Mouse (Mus musculus) G1E (cell line): ENCODE data around the gene Cabin1. TPM values are rescaled to one million over a fixed set of nuclear protein-coding genes. Genes with fewer than 3 reads are reported as not detected.

ENCODE experiments used
- ATAC-seq: 2 replicates; pipeline ENCODE4 v1.8.0; 2016; ENCODE audit warnings: mild to moderate bottlenecking; ENCODE audit not compliant: insufficient number of reproducible peaks, poor library complexity, low FRiP score, severe bottlenecking; ENCODE audit errors: extremely low read depth
- DNase-seq: peaks from one replicate; pipeline ENCODE4 v3.0.0; 2012; ENCODE audit warnings: low spot score
- H3K27me3 ChIP-seq: 2 replicates; pipeline ENCODE4 v1.6.1; 2012; ENCODE audit warnings: mild to moderate bottlenecking, low read length, inconsistent platforms; ENCODE audit not compliant: insufficient read depth
- H3K36me3 ChIP-seq: replicated peaks from 2 replicates; pipeline ENCODE3; 2012; ENCODE audit warnings: mild to moderate bottlenecking, inconsistent platforms
- H3K4me1 ChIP-seq: 2 replicates; pipeline ENCODE4 v1.6.1; 2012; ENCODE audit warnings: low read depth, low read length, inconsistent platforms, mixed read lengths; ENCODE audit not compliant: insufficient read depth
- H3K4me3 ChIP-seq: 2 replicates; pipeline ENCODE4 v1.5.1; 2012; ENCODE audit warnings: low read depth, mild to moderate bottlenecking, inconsistent platforms, low read length, moderate library complexity, mixed read lengths
- H3K9me3 ChIP-seq: replicated peaks from 2 replicates; pipeline ENCODE4 v1.6.1; 2012; ENCODE audit warnings: inconsistent platforms
- CTCF ChIP-seq: IDR thresholded peaks from 2 replicates; pipeline ENCODE4 v1.5.1; 2012; ENCODE audit warnings: low read depth, low read length, inconsistent platforms, mixed read lengths
- GATA1 ChIP-seq: IDR thresholded peaks from 2 replicates; pipeline ENCODE4 v1.6.1; 2012; ENCODE audit warnings: borderline replicate concordance, low read length, inconsistent platforms, mixed read lengths
- POLR2AphosphoS5 ChIP-seq: IDR thresholded peaks from 2 replicates; pipeline ENCODE4 v1.6.1; 2012; ENCODE audit warnings: low read depth, low read length, inconsistent platforms; ENCODE audit not compliant: insufficient replicate concordance
- polyA plus RNA-seq: library from polyadenylated mRNA; stranded (reverse); fragments of >175 nt; gene quantifications from 2 replicates; pipeline ENCODE4 v1.2.3, GENCODE M21; 2012
- total RNA-seq, 2 experiments: library from RNA; stranded (forward) in 1 of 2; stranded (reverse) in 1 of 2; fragments of 200-1000 nt in 1 of 2; fragments of >200 nt in 1 of 2; fragmentation: Nextera tagmentation in 1 of 2; gene quantifications; 2 replicates each; pipeline ENCODE4 v1.2.3; 2014 to 2017

The Cabin1 gene
- total and polyA plus RNA-seq, 3 experiments = 30.5 to 96.5 (median 78.7) TPM

DNA sequence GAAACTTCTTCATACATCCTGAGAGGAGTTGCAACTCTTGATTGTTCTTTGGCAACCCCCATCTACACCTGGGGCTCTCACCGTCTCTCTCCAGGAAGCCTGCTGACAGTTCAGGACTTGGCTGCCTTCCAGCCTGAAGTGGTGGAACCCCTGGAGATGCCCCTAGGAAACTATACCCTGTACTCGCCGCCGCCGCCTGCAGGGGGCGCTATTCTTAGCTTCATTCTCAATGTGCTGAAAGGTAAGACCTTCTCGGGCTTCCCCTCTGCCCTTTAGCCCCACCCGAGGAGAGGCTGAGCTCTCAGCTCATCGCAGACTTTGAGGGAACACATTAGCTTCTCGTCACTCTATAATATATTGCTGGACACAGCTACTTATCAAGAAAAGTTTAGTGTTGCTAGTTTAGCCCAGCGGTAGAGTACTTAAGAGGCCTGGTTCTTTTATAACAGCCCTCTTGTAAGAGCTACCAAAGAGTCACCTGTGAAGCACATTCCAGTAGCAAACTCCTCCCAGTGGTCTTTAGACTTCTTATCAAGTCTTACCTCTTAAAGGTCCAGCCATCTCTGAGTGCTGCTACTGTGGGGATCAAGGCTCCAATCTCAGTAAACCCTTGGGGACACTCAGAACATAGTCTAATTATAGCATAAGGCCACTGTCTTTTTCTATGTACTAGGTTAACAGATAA, 158.8 kb downstream of the Cabin1 start:
- TF ChIP-seq POLR2AphosphoS5 (no peak), CTCF (peak; percentile 62; the same call in 1 of the 2 replicates)
- H3K4me1 ChIP-seq = no peaks in the 10 kb centered on the region
- H3K9me3 ChIP-seq = no peaks in the 10 kb centered on the region
- DNase-seq (no peak), ATAC-seq (no peak)
- no peak overlapping the region for H3K4me3 ChIP-seq
- H3K36me3 ChIP-seq = no peaks in the 10 kb centered on the region
- H3K27me3 ChIP-seq = peaks cover 13% of the 10 kb centered on the region

DNA sequence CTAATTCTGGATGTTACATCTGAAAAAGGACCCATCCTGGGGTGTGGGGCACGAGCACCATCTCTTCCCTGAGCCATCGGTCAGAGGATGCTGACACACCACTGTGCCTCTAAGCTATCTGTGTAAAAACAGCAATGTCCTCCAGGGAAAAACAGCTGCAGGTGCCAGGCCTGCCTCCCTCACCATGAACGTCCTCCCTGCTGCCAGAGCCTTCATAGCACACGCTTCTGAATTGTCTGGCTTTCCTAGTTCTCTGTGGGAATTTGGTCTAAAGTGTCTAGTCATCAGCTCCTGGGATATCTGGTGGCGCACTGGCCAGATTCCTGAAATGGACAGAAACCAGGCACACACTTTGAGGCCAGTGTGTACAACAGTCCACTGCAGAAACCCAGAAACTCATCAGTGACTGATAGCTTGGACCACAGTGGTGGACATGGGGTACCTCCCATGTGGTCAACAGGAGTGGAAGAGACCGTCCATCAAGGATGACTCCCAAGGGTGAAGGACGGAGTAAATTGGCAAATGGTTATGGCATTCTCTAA, 163.9 kb downstream of the Cabin1 start:
- ATAC-seq = no peak
- no peaks in the 10 kb centered on the region for H3K36me3 ChIP-seq
- H3K9me3 ChIP-seq = peaks cover 5% of the 10 kb centered on the region; the same call in 1 of the 2 replicates
- H3K27me3 ChIP-seq = peaks cover 9% of the 10 kb centered on the region
- no peak for DNase-seq
- no peak for TF ChIP-seq GATA1
- H3K4me1 ChIP-seq = no peaks in the 10 kb centered on the region
- H3K4me3 ChIP-seq = no peak overlapping the region

Other genes with a start within 250 kb of the Cabin1 start
- 83.0 and 116 TPM in 2 replicates for gene Snrpd3, start 246.8 kb downstream of the Cabin1 start, total RNA-seq (2014; fragmentation: Nextera tagmentation)
- gene Snrpd3, start 246.8 kb downstream of the Cabin1 start, total RNA-seq (2017) = 50.9 and 51.6 TPM in 2 replicates
- 19.5 and 29.9 TPM in 2 replicates for gene Snrpd3, start 246.8 kb downstream of the Cabin1 start, polyA plus RNA-seq
- 17.0 and 26.1 TPM in 2 replicates for gene Gucd1, start 246.4 kb downstream of the Cabin1 start, total RNA-seq (2014; fragmentation: Nextera tagmentation)
- 41.7 and 48.6 TPM in 2 replicates for gene Gucd1, start 246.4 kb downstream of the Cabin1 start, total RNA-seq (2017)
- gene Gucd1, start 246.4 kb downstream of the Cabin1 start, polyA plus RNA-seq = 14.5 and 15.8 TPM in 2 replicates
- not detected in 2 replicates for gene Lrrc75b, start 204.0 kb downstream of the Cabin1 start, total RNA-seq (2014; fragmentation: Nextera tagmentation)
- gene Lrrc75b, start 204.0 kb downstream of the Cabin1 start, total RNA-seq (2017) = 0.05 and 0.06 TPM in 2 replicates
- not detected in 2 replicates for gene Lrrc75b, start 204.0 kb downstream of the Cabin1 start, polyA plus RNA-seq
- not detected in 2 replicates for gene Ggt1, start 202.7 kb downstream of the Cabin1 start, total RNA-seq (2014; fragmentation: Nextera tagmentation)
- gene Ggt1, start 202.7 kb downstream of the Cabin1 start, total RNA-seq (2017) = not detected in 2 replicates
- gene Ggt1, start 202.7 kb downstream of the Cabin1 start, polyA plus RNA-seq = 0.12 TPM in 1 of 2 replicates, not detected in the other
- not detected in 2 replicates for gene Ggt5, start 175.0 kb downstream of the Cabin1 start, total RNA-seq (2014; fragmentation: Nextera tagmentation)
- 0.22 TPM in 1 of 2 replicates, not detected in the other for gene Ggt5, start 175.0 kb downstream of the Cabin1 start, total RNA-seq (2017)
- gene Ggt5, start 175.0 kb downstream of the Cabin1 start, polyA plus RNA-seq = not detected in 2 replicates
- not detected in 2 replicates for gene Susd2, start 120.3 kb downstream of the Cabin1 start, total RNA-seq (2014; fragmentation: Nextera tagmentation)
- 0.05 and 0.06 TPM in 2 replicates for gene Susd2, start 120.3 kb downstream of the Cabin1 start, total RNA-seq (2017)
- gene Susd2, start 120.3 kb downstream of the Cabin1 start, polyA plus RNA-seq = 0.06 and 0.10 TPM in 2 replicates
- 10.8 and 11.9 TPM in 2 replicates for gene Ddt, start 9.1 kb upstream of the Cabin1 start, total RNA-seq (2014; fragmentation: Nextera tagmentation)
- gene Ddt, start 9.1 kb upstream of the Cabin1 start, total RNA-seq (2017) = 73.2 and 74.6 TPM in 2 replicates
- gene Ddt, start 9.1 kb upstream of the Cabin1 start, polyA plus RNA-seq = 74.6 and 108 TPM in 2 replicates
- gene Gm20441, start 16.6 kb upstream of the Cabin1 start, total RNA-seq (2014; fragmentation: Nextera tagmentation) = not detected in 2 replicates
- not detected in 2 replicates for gene Gm20441, start 16.6 kb upstream of the Cabin1 start, total RNA-seq (2017)
- gene Gm20441, start 16.6 kb upstream of the Cabin1 start, polyA plus RNA-seq = not detected in 2 replicates
- gene Gstt3, start 17.1 kb upstream of the Cabin1 start, total RNA-seq (2014; fragmentation: Nextera tagmentation) = 0.39 TPM in 1 of 2 replicates, not detected in the other
- 0.49 and 1.1 TPM in 2 replicates for gene Gstt3, start 17.1 kb upstream of the Cabin1 start, total RNA-seq (2017)
- 0.18 and 0.24 TPM in 2 replicates for gene Gstt3, start 17.1 kb upstream of the Cabin1 start, polyA plus RNA-seq
- gene Gstt1, start 34.2 kb upstream of the Cabin1 start, total RNA-seq (2014; fragmentation: Nextera tagmentation) = not detected in 2 replicates
- gene Gstt1, start 34.2 kb upstream of the Cabin1 start, total RNA-seq (2017) = 0.22 and 1.9 TPM in 2 replicates
- 0.07 TPM in 1 of 2 replicates, not detected in the other for gene Gstt1, start 34.2 kb upstream of the Cabin1 start, polyA plus RNA-seq
- gene Gstt4, start 58.2 kb upstream of the Cabin1 start, total RNA-seq (2014; fragmentation: Nextera tagmentation) = not detected in 2 replicates
- gene Gstt4, start 58.2 kb upstream of the Cabin1 start, total RNA-seq (2017) = not detected in 2 replicates
- not detected in 2 replicates for gene Gstt4, start 58.2 kb upstream of the Cabin1 start, polyA plus RNA-seq
- 49.2 and 57.0 TPM in 2 replicates for gene Gstt2, start 73.1 kb upstream of the Cabin1 start, total RNA-seq (2014; fragmentation: Nextera tagmentation)
- 68.9 and 87.8 TPM in 2 replicates for gene Gstt2, start 73.1 kb upstream of the Cabin1 start, total RNA-seq (2017)
- 8.7 and 12.2 TPM in 2 replicates for gene Gstt2, start 73.1 kb upstream of the Cabin1 start, polyA plus RNA-seq
- 554 and 596 TPM in 2 replicates for gene Mif, start 95.9 kb upstream of the Cabin1 start, total RNA-seq (2014; fragmentation: Nextera tagmentation)
- gene Mif, start 95.9 kb upstream of the Cabin1 start, total RNA-seq (2017) = 1,557 and 1,874 TPM in 2 replicates
- 5,079 and 5,707 TPM in 2 replicates for gene Mif, start 95.9 kb upstream of the Cabin1 start, polyA plus RNA-seq
- not detected in 2 replicates for gene Derl3, start 129.1 kb upstream of the Cabin1 start, total RNA-seq (2014; fragmentation: Nextera tagmentation)
- 0.22 TPM in 1 of 2 replicates, not detected in the other for gene Derl3, start 129.1 kb upstream of the Cabin1 start, total RNA-seq (2017)
- gene Derl3, start 129.1 kb upstream of the Cabin1 start, polyA plus RNA-seq = not detected in 2 replicates
- 48.4 and 54.9 TPM in 2 replicates for gene Smarcb1, start 157.3 kb upstream of the Cabin1 start, total RNA-seq (2014; fragmentation: Nextera tagmentation)
- gene Smarcb1, start 157.3 kb upstream of the Cabin1 start, total RNA-seq (2017) = 54.9 and 55.7 TPM in 2 replicates
- gene Smarcb1, start 157.3 kb upstream of the Cabin1 start, polyA plus RNA-seq = 254 and 362 TPM in 2 replicates
- 135 and 169 TPM in 2 replicates for gene Chchd10, start 168.8 kb upstream of the Cabin1 start, total RNA-seq (2014; fragmentation: Nextera tagmentation)
- gene Chchd10, start 168.8 kb upstream of the Cabin1 start, total RNA-seq (2017) = 96.3 and 127 TPM in 2 replicates
- gene Chchd10, start 168.8 kb upstream of the Cabin1 start, polyA plus RNA-seq = 376 and 450 TPM in 2 replicates
- gene Mmp11, start 172.2 kb upstream of the Cabin1 start, total RNA-seq (2014; fragmentation: Nextera tagmentation) = not detected in 2 replicates
- 0.11 and 0.12 TPM in 2 replicates for gene Mmp11, start 172.2 kb upstream of the Cabin1 start, total RNA-seq (2017)
- 0.08 TPM in 1 of 2 replicates, not detected in the other for gene Mmp11, start 172.2 kb upstream of the Cabin1 start, polyA plus RNA-seq
- 3.0 and 45.1 TPM in 2 replicates for gene Gm867, start 176.3 kb upstream of the Cabin1 start, total RNA-seq (2014; fragmentation: Nextera tagmentation)
- gene Gm867, start 176.3 kb upstream of the Cabin1 start, total RNA-seq (2017) = not detected in 2 replicates
- not detected in 2 replicates for gene Gm867, start 176.3 kb upstream of the Cabin1 start, polyA plus RNA-seq
- not detected in 2 replicates for gene Vpreb3, start 178.7 kb upstream of the Cabin1 start, total RNA-seq (2014; fragmentation: Nextera tagmentation)
- gene Vpreb3, start 178.7 kb upstream of the Cabin1 start, total RNA-seq (2017) = not detected in 2 replicates
- gene Vpreb3, start 178.7 kb upstream of the Cabin1 start, polyA plus RNA-seq = not detected in 2 replicates
- gene Gm5134, start 190.2 kb upstream of the Cabin1 start, total RNA-seq (2014; fragmentation: Nextera tagmentation) = not detected in 2 replicates
- gene Gm5134, start 190.2 kb upstream of the Cabin1 start, total RNA-seq (2017) = not detected in 2 replicates
- not detected in 2 replicates for gene Gm5134, start 190.2 kb upstream of the Cabin1 start, polyA plus RNA-seq